Mouse (Mus musculus): ENCODE measurements at regions not wholly inside any gene's neighbourhood (a gene's known extent, or its start where the extent isn't known, plus 50 kb on each side); places are given as distances from the start of the nearest gene placed in this dataset.

GRCm38 (mm10) chr16:85247301-85247700, 73.7 kb upstream of the App start:
- TF ChIP-seq GATA1 (IDR thresholded peaks at IDR 0.05; ENCODE audit: borderline replicate concordance, low read length) (no peak), FLI1 (IDR thresholded peaks at IDR 0.05; ENCODE audit: low read length) (no peak)

Data from megakaryocyte, embryonic 14.5 days (primary cell).